Mouse (Mus musculus) kidney, adult 2 months (tissue): ENCODE data around the gene Dnmt3l.

ENCODE experiments used
- CTCF ChIP-seq: fragments of 200-500 bp; conservative IDR thresholded peaks from 2 replicates; pipeline ENCODE4 v1.5.1; 2011; ENCODE audit warnings: low read depth, mild to moderate bottlenecking, control low read depth, low read length, moderate library complexity, mixed read lengths; ENCODE audit not compliant: insufficient read depth, insufficient read length
- POLR2A ChIP-seq: fragments of 200-500 bp; IDR thresholded peaks from one replicate; pipeline ENCODE4 v1.6.1; 2011; ENCODE audit warnings: low read depth, low read length, control low read depth

GRCm38 (mm10) chr10:78084073-78084472 is 42.3 kb downstream of the Dnmt3l start:
- TF ChIP-seq CTCF (no peak), POLR2A (no peak)
